Mouse (Mus musculus) ovary, adult 18-20 months (tissue): ENCODE results near the gene Lef1.

Source experiments
- DNase-seq: peaks from one replicate; pipeline ENCODE4 v3.0.0; 2022; ENCODE audit warnings: low spot score, mixed read lengths

The Lef1 gene

GRCm38 (mm10) chr3:131139345-131140090, 29.2 kb downstream of the Lef1 start:
- no peak for DNase-seq

DNA sequence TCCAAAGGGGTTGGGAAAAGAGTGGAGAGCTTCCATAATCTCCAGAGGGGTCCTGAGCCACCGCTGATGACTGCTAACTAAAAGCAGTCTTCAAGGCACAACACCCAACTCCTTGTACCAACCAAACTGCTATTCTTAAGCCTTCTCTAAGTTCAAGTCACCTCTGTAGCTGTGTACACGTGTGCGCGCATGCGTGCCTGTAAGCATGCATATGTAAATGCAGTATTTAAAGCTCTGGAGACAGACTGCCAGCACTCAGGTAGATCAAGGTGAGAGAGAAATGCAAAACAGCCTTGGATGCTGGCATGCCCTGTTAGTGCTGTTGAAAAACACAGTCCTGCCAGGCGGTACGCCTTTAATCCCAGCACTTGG, 29.8 kb downstream of the Lef1 start:
- DNase-seq: no peak

DNA sequence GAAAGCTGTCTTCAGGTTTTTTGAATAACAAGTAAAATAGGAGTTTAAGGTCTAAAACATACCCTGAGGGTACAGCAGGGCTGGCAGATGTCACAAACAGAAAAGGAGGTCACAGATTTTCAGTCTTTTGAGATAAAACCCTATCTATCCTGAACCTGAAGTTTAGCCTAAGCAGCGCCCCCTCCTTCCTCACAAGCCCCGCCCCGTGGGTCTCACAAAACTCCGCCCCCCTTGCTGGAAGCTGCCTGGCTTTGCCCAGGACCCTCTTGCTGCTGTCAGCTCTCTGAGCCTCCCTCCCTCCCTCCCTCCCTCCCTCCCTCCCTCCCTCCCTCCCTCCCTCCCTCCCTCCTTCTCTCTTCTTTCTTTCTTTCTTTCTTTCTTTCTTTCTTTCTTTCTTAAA, 31.3 kb downstream of the Lef1 start:
- DNase-seq: no peak

DNA sequence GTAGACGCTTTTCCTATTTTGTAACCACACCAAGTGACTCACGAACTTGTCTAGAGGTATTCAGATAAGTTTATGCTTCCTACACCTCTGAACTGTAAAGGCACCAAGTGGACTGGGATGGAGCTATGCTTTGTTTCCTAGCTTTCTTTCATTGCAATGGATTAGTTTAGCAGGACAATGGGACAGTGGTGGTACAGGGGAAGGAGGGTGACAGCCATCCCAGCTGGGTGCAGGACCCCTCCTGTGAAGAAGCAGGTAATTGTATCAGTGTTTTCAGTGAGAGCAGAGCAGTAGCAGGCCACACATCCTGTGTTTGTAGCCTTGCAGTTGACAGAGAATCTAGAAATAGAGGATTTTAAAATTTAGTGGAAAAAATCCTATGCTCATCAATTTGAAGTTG, 34.0 kb downstream of the Lef1 start:
- no peak for DNase-seq

DNA sequence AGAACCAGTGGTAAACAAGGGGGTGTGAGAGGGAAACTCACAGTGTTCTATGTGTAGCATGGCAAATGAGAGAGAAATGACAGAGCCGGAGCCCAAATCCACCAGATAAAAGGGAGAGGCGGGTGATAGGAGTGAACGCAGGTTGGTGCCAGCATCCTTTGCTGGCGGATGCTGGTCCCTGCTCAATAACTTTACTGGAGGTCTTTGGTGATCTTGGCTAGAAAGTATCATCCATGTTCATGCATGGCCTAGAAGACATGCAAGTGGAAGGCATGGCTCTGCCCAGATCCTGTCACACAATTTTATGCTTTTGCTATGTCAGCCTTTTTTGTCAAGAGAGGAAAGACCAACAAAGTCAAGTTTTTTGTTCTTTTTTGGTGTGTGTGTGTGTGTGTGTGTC, 42.6 kb downstream of the Lef1 start:
- DNase-seq: no peak

DNA sequence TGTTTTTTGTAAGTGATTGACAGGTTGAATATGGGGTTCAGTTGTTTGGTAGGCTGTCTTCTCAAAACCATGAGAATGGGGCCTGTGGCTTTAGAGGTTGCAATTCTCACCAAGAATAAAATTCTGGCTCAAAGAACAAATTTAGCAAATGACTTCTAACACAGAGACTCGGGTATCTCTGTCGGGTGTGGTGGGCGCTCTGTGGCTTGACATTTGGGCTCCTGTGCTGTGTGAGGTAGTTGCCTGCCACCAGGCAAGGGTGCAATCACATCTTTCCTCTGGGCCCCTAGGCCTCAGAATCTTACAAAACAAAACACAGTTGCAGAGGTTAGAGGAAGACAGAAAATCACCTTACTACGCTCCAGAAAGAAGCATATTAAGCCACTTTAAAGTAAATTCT, 43.6 kb downstream of the Lef1 start:
- no peak for DNase-seq

DNA sequence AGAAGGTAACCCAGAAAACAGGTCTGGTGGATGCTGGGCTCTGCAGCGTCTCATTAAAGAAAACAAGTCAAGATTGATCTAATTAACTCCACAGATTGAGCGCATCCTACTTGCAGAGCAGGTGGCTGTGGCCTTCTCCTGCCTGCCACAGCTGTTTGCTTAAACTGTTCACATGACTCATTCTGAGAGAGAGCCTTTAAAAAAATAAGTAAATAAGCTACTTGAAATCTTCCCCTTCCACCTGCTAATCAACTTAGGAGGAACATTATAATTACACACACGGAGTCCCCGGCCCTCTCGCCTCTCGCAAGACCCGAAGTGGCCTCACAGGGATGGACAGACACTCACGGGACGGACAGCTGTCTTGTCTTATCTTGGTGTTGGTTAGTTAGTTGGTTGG, 44.3 kb downstream of the Lef1 start:
- DNase-seq: no peak

- DNase-seq: no peak
Measured at GRCm38 (mm10) chr3:131155066-131155465, 44.8 kb downstream of the Lef1 start.

DNA sequence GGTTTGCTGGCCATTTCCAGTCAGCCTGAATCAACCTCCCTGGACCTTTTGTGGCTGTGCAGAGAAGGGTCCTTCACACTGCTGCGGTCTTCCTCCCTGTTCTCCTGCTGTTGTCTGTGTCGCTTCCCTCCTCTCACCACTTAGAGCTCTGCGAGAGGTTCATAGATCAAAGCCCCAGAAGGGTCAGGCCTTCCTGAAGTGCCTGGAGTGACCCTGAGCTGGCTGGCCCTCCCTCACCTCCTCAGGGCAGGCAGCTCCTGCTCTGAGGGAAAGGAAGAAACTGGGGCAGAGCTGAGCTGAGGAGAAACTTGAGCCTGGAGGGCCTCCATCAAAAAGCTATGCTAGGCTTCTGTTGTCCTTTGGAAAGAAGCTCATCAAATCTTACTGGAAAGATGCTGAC, 45.4 kb downstream of the Lef1 start:
- DNase-seq: no peak

DNA sequence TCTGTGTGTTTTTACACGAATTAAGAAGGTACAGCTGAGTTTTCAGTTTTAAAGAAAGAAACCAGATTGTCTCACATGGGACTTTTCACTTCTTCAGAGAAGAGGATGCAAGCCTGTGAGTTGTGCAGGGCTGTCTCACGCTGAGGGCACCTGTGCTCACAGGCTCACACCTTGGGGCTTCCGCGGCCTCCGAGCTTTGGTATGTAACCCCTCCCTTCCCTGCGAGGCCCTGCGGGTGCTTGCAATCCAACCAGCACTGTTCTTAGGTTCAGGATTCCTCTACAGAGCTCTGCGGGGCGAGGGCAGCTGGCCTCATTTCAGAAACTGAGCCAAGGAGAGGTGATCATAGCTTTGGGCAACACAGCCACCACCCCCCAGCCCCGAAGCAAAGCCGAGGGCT, 46.1 kb downstream of the Lef1 start:
- DNase-seq: no peak

DNA sequence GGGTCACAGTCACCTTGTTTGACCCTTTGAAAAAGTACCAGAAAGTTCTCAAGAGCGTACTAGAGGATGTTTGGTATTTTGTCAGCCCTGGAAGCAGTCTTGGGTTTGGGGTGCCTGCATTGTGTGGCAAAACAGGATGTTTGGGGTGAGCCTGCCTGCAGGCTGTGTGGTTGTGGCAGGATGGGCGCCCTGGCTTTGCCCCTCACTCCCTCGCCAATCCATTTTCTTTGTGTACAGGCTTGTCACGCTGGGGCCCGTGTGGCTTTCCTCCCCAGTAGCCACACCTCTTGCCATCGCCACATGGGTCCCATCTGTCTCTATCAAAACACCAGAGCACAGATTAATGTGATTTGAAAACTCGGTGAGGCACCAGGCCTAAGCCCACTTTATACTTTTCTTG, 47.2 kb downstream of the Lef1 start:
- DNase-seq: no peak

DNA sequence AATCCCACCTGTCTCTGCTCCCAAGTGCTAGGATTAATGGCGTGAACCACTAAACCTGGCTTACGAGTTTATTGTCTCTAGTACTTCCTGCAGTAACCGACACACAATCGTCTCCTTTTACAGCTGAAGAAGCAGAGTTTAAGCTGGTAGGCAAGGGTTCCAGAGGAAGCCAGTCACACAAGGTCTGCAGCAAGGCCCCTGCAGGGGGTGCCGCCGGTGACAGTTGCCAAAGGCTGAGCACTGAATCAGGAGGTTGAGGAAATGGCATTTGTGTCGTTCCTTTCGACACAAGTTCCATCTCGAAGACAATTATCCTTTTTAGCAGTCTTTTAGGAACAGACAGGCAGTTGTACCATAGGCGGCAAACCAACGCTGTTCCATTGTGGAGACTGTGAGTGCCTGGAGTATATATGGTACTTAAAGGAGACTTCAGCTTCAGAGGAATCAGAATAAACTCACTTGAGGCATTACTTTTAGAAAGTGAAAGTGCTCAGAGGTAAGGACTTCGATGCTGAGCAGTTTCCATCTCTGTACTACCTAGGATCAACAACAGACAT, 49.0 kb downstream of the Lef1 start:
- DNase-seq: no peak

GRCm38 (mm10) chr3:131159881-131160615, 49.8 kb downstream of the Lef1 start:
- no peak for DNase-seq

- DNase-seq: no peak
Measured at GRCm38 (mm10) chr3:131160921-131161320, 50.6 kb downstream of the Lef1 start.

DNA sequence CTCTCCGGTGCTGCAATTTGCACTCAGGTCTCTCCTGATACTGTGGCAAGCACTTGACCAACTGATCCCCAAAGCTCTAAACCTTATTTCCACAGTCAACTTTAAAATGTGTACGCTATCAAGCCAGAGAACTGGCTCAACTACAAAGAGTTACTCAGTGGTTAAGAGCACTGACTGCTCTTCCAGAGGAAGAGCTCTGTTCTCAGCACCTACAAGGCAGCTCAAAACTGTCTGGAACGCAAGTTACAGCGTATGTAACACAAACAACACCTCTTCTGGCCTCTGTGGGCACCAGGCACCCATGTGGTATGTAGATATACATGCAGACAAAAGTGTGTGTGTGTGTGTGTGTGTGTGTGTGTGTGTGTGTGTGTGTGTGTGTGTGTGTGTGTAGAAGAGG, 57.5 kb downstream of the Lef1 start:
- no peak for DNase-seq

GRCm38 (mm10) chr3:131169161-131169560, 58.9 kb downstream of the Lef1 start:
- no peak for DNase-seq

DNA sequence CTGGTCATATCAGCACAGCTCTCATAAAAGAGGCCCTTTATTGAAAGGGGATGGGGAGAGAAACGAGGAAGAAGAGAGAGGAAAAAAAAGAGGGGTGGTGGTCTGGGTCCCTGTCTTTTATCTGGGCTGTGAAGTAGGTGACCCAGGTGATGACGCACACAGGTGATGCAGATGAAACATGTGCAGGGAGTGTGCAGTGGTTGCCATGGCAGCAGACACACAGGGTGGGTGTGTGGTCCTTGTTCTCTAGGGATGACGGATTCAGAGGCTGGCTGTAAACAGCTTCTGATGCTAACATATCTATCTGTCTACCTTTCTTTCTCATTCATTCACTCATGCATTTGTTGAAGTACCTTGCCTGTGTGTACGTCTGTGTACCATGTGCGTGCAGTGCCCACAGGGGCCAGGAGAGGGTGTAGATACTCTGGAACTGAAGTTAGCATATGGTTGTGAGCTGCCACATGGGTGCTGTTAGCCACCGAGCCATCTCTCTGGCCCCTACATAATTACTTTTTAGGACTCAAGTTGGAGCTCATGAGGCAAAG, 59.9 kb downstream of the Lef1 start:
- DNase-seq: no peak

DNA sequence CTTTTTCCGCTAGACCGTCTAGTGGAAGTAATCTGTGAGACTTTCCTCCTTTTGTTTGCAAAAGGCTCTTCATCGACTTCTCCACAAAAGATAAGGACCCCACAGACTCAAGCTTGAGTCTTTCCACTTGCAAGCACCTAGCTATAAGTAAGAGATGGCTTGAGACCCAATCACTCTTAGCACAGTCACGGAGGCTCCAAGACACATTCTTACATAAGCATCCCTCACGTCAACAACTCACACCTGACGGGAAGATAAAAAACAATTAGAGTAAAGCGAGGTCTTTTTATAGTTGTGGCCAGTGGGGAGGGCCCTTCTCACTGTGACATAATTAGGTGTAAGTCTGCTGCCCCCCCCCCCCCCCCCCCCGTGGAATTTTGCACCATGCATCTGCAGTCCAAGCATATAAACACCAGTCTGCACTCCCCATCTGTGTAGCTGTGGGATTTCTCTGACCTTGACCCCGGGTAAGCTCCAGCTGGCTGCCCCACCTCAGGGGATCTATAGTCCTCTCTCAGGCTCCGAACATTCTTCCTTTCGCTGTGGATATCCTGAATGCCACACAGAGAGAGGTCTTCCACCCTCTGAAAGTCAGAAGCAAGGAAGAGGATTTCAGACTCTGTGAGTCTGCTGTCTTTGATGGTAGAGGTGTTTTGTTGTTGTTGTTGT, 61.2 kb downstream of the Lef1 start:
- no peak for DNase-seq

GRCm38 (mm10) chr3:131172293-131172692, 62.0 kb downstream of the Lef1 start:
- no peak for DNase-seq

- DNase-seq: no peak
Measured at GRCm38 (mm10) chr3:131181006-131181405, 70.7 kb downstream of the Lef1 start.

DNA sequence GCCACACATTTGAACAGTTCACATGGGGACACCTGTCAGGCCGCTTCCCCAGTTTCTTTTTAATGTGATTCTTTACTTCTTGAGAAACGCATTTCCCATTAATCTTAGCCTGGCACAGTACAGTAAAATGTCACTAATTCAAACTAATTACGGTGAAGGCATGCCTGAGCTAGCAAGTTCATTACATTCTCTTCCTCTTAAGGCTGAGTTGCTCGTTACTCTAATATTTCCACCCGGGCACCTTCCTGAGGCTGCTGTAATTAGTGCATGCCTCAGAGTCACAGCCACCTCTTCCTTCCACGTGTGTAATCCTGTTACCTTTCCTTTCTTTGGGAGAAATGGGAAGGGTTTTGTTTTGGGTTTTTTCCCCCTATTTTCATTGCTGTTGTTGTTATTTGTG, 71.9 kb downstream of the Lef1 start:
- no peak for DNase-seq

DNA sequence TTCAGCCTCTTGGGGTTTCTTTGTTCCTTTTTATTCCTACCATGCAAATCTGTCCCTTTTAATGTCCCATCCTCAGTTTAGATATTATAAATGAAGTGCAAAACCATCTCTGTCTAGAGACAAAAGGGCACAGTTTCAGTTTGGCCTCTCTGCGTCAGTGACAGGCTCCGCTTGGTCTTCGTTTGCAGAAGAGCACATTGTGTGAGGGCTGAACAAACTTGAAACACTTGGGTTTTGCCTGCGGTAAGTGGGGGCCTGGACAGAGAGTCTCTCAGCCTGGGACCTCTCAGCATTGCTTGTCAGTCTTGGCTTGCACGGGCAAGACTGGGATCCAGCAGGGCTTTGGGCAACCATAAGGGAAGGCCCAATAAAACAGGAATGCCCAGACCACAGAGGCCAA, 75.9 kb downstream of the Lef1 start:
- no peak for DNase-seq

GRCm38 (mm10) chr3:131190239-131190638, 80.0 kb downstream of the Lef1 start:
- DNase-seq: no peak
